Mouse (Mus musculus): Measurements from ENCODE around the gene Slc9a3r2.

Slc9a3r2 gene

DNA sequence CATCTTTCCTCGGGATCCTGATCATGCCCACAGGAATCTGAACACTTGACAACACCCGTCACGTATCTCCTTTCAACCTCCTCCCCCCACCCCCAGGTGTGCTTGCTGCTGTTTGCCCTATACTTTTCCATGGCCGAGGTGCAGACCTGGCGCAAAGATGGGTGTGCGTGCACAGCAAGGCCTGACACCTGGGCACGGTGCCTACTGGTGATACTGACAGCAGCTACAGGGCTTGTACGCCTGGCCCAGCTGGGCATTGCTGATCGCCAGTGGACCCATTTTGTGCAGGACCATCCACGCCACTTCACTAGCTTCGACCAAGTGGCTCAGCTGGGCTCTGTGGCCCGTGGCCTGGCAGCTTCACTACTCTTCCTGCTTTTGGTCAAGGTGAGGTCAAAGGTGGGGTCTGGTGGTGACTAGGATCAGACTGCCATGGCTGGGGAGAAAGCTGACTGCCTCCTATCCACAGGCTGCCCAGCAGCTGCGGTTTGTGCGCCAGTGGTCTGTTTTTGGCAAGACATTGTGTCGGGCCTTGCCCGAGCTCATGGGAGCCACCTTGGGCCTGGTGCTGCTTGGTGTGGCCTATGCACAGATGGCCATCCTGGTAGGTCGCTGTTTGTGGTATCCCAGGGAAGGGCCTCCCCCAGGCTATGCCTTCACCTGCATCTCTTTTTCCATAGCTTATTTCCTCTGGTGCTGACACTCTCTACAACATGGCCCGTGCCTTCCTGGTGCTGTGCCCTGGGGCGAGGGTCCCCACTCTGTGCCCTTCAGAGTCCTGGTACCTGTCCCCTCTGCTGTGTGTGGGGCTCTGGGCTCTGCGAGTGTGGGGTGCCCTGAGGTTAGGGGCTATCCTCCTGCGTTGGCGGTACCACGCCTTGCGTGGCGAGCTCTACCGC lies 55.9 kb downstream of the Slc9a3r2 start:
- DNase-seq (ENCODE audit: low spot score in 2 of 2) = no peak

DNA sequence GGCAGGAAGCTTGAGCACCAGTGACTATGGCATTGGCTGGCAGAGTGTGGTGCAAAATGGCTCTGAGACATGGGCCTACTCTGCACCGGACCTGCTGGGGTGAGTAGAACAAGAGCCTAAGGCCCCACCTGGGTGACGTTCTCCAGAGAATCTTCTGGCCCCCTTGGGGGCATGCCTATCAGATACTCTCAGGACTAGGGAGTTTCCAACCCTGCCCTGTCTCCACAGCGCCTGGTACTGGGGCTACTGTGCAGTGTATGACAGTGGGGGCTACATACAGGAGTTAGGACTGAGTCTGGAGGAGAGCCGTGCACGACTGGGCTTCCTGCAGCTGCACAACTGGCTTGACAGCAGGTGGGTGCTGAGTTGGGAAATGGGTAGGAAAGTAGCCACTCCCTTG lies 56.9 kb downstream of the Slc9a3r2 start:
- DNase-seq (ENCODE audit: low spot score in 2 of 2) = no peak

DNA sequence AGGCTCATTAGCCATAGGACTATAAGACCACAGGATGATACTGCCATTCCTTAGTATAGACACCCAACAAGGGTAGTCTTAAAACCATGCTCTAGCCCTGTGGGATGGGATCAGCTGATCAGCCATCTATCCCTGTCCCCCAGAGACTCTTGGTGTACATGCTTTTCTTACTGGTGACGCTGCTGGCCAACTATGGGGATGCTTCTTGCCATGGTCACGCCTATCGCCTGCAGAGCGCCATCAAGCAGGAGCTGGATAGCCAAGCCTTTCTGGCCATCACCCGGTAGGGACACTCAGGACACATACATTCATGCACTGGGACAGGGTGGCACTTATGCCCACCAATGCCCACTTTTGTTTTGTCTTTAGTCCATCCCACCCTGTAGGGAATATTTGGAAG lies 58.4 kb downstream of the Slc9a3r2 start:
- DNase-seq (ENCODE audit: low spot score in 2 of 2) = no peak

DNA sequence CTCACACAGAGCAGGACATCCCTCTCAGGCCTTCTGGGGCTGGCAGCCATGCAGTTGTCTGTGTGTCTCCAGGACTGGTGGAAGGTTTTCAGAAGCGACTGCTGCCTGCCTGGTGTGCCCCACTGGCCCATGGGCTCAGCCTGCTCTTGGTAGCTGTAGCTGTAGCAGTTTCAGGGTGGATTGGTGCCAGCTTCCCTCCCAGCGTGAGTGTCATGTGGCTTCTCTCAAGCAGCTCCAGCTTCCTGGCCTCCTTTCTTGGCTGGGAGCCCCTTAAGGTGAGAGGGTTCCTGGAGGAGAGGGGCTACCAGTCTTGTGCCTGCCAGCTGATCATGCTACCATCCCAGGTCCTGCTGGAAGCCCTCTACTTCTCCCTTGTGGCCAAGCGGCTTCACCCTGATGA lies 59.2 kb downstream of the Slc9a3r2 start:
- DNase-seq (ENCODE audit: low spot score in 2 of 2) = no peak
